28 mouse cellular contexts compared by ENCODE assay signal in genomic region chr5:37220575-37220974, GRCm38 (mm10). TPM values are rescaled to one million over a fixed set of nuclear protein-coding genes. Genes with fewer than 3 reads are reported as not detected.
A peak's percentile ranks its signal among the peaks of the same experiment; 100 is the strongest.
DNase-seq lines count a peak whose midpoint lies in the region; ATAC-seq lines count a peak whose summit lies in the region.
"Had no signal": no experiment of that assay in that cellular context is flagged by ENCODE, and none has a peak within 500 bp of the region (broad histone marks: within the 10 kb centered on the region; RNA-seq: fewer than 3 reads in every experiment).

No protein-coding gene starts in this region.

- H3K9me3 ChIP-seq in hindbrain, embryonic 10.5 days: no peaks in the 10 kb centered on the region
- no peaks in the 10 kb centered on the region for H3K9me3 ChIP-seq in hindbrain, embryonic 14.5 days (ENCODE audit: control insufficient read depth, low read length)
- no peaks in the 10 kb centered on the region for H3K9me3 ChIP-seq in midbrain, embryonic 12.5 days
- no peaks in the 10 kb centered on the region for H3K9me3 ChIP-seq in midbrain, embryonic 10.5 days (replicated peaks)
- no peaks in the 10 kb centered on the region for H3K9me3 ChIP-seq in neural tube, embryonic 13.5 days
- no peaks in the 10 kb centered on the region for H3K9me3 ChIP-seq in forebrain, embryonic 11.5 days (ENCODE audit: control insufficient read depth, low read length)
- H3K9me3 ChIP-seq: embryonic facial prominence, embryonic 12.5 days; forebrain, embryonic 15.5 days; heart, embryonic 12.5 days; limb, embryonic 10.5 days; limb, embryonic 15.5 days; liver, embryonic 13.5 days had no signal

- no peak overlapping the region for H3K4me2 ChIP-seq in hindbrain, embryonic 14.5 days (replicated peaks)
- no peak overlapping the region for H3K4me2 ChIP-seq in midbrain, embryonic 12.5 days (replicated peaks)
- H3K4me2 ChIP-seq in neural tube, embryonic 13.5 days: no peak overlapping the region
- H3K4me2 ChIP-seq in forebrain, embryonic 11.5 days (ENCODE audit: low read depth, low read length, severe bottlenecking): no peak overlapping the region
- H3K4me2 ChIP-seq: embryonic facial prominence, embryonic 12.5 days; forebrain, embryonic 15.5 days; heart, embryonic 12.5 days; limb, embryonic 15.5 days; liver, embryonic 13.5 days had no signal

- H3K27me3 ChIP-seq in hindbrain, embryonic 10.5 days (ENCODE audit: insufficient read depth, poor library complexity, severe bottlenecking): no peaks in the 10 kb centered on the region
- H3K27me3 ChIP-seq in hindbrain, embryonic 14.5 days (ENCODE audit: control insufficient read depth, insufficient read depth, low read length): no peaks in the 10 kb centered on the region
- no peaks in the 10 kb centered on the region for H3K27me3 ChIP-seq in midbrain, embryonic 12.5 days
- H3K27me3 ChIP-seq in midbrain, embryonic 10.5 days (ENCODE audit: low read depth, poor library complexity, severe bottlenecking): no peaks in the 10 kb centered on the region
- H3K27me3 ChIP-seq in neural tube, embryonic 13.5 days: no peaks in the 10 kb centered on the region
- no peaks in the 10 kb centered on the region for H3K27me3 ChIP-seq in forebrain, embryonic 11.5 days (ENCODE audit: control insufficient read depth, insufficient read depth, low read length)
- H3K27me3 ChIP-seq: embryonic facial prominence, embryonic 12.5 days; forebrain, embryonic 15.5 days; limb, embryonic 15.5 days; liver, embryonic 13.5 days had no signal

- no peak overlapping the region for H3K4me3 ChIP-seq in hindbrain, embryonic 10.5 days
- no peak overlapping the region for H3K4me3 ChIP-seq in hindbrain, embryonic 14.5 days (replicated peaks; ENCODE audit: low read length)
- no peak overlapping the region for H3K4me3 ChIP-seq in midbrain, embryonic 12.5 days
- no peak overlapping the region for H3K4me3 ChIP-seq in midbrain, embryonic 10.5 days
- H3K4me3 ChIP-seq in neural tube, embryonic 13.5 days: no peak overlapping the region
- no peak overlapping the region for H3K4me3 ChIP-seq in forebrain, embryonic 11.5 days (ENCODE audit: low read depth, low read length)
- H3K4me3 ChIP-seq: embryonic facial prominence, embryonic 12.5 days; forebrain, embryonic 15.5 days; heart, adult 2 months; heart, embryonic 12.5 days; limb, embryonic 10.5 days; limb, embryonic 15.5 days; liver, embryonic 13.5 days had no signal

- peaks cover 36% of the 10 kb centered on the region for H3K4me1 ChIP-seq in hindbrain, embryonic 10.5 days (replicated peaks)
- H3K4me1 ChIP-seq in hindbrain, embryonic 14.5 days (replicated peaks; ENCODE audit: control insufficient read depth, insufficient read depth, low read length): peaks cover 21% of the 10 kb centered on the region
- H3K4me1 ChIP-seq in midbrain, embryonic 12.5 days: peaks cover 4% of the 10 kb centered on the region
- H3K4me1 ChIP-seq in midbrain, embryonic 10.5 days: peaks cover 24% of the 10 kb centered on the region
- peaks cover 45% of the 10 kb centered on the region for H3K4me1 ChIP-seq in neural tube, embryonic 13.5 days (replicated peaks)
- no peaks in the 10 kb centered on the region for H3K4me1 ChIP-seq in forebrain, embryonic 11.5 days (replicated peaks; ENCODE audit: control insufficient read depth, insufficient read depth, low read length)
- H3K4me1 ChIP-seq: embryonic facial prominence, embryonic 12.5 days; forebrain, embryonic 15.5 days; limb, embryonic 15.5 days; liver, embryonic 13.5 days had no signal

- no peak overlapping the region for H3K9ac ChIP-seq in hindbrain, embryonic 14.5 days
- H3K9ac ChIP-seq in midbrain, embryonic 12.5 days (replicated peaks): no peak overlapping the region
- no peak overlapping the region for H3K9ac ChIP-seq in neural tube, embryonic 13.5 days
- H3K9ac ChIP-seq in forebrain, embryonic 11.5 days (ENCODE audit: low read length): no peak overlapping the region
- H3K9ac ChIP-seq: embryonic facial prominence, embryonic 12.5 days; forebrain, embryonic 15.5 days; heart, embryonic 12.5 days; limb, embryonic 15.5 days; liver, embryonic 13.5 days had no signal

- WGBS in hindbrain, embryonic 10.5 days: 89% methylated on average over 5 of the region's 5 CpGs
- 83% methylated on average over 5 of the region's 5 CpGs for WGBS in hindbrain, embryonic 14.5 days
- WGBS in midbrain, embryonic 12.5 days: 85% methylated on average over 5 of the region's 5 CpGs
- WGBS in midbrain, embryonic 10.5 days: 93% methylated on average over 5 of the region's 5 CpGs
- 81% methylated on average over 5 of the region's 5 CpGs for WGBS in neural tube, embryonic 13.5 days
- 84% methylated on average over 5 of the region's 5 CpGs for WGBS in forebrain, embryonic 11.5 days

- no peak for ATAC-seq in hindbrain, embryonic 14.5 days (ENCODE audit: low FRiP score)
- no peak for ATAC-seq in midbrain, embryonic 12.5 days (ENCODE audit: low FRiP score, low read depth)
- ATAC-seq in neural tube, embryonic 13.5 days (ENCODE audit: low read depth): no peak
- no peak for ATAC-seq in forebrain, embryonic 11.5 days (replicated peaks; ENCODE audit: low FRiP score)
- ATAC-seq: forebrain, embryonic 15.5 days; inflammation-experienced regulatory T-cells, adult 6 months had no signal

- H3K36me3 ChIP-seq in hindbrain, embryonic 10.5 days: no peaks in the 10 kb centered on the region
- no peaks in the 10 kb centered on the region for H3K36me3 ChIP-seq in hindbrain, embryonic 14.5 days (replicated peaks; ENCODE audit: control insufficient read depth, insufficient read depth)
- H3K36me3 ChIP-seq in midbrain, embryonic 12.5 days: no peaks in the 10 kb centered on the region
- no peaks in the 10 kb centered on the region for H3K36me3 ChIP-seq in midbrain, embryonic 10.5 days
- H3K36me3 ChIP-seq in neural tube, embryonic 13.5 days: no peaks in the 10 kb centered on the region
- no peaks in the 10 kb centered on the region for H3K36me3 ChIP-seq in forebrain, embryonic 11.5 days (ENCODE audit: control insufficient read depth, insufficient read depth, low read length)
- H3K36me3 ChIP-seq: embryonic facial prominence, embryonic 12.5 days; forebrain, embryonic 15.5 days; G1E; heart, embryonic 12.5 days; limb, embryonic 10.5 days; limb, embryonic 15.5 days; liver, embryonic 13.5 days had no signal

- no peak for DNase-seq in hindbrain, embryonic 10.5 days (ENCODE audit: low spot score)
- DNase-seq in hindbrain, embryonic 14.5 days (ENCODE audit: low spot score): no peak
- DNase-seq in midbrain, embryonic 10.5 days (ENCODE audit: low spot score): no peak
- DNase-seq in brain, adult 2 months (ENCODE audit: low read depth, low spot score): peak; percentile 78
- DNase-seq in adrenal gland, postnatal 25 days: no peak
- no peak for DNase-seq in forebrain, embryonic 11.5 days (ENCODE audit: low spot score)
- DNase-seq: adrenal gland, adult 8-10 months; cerebellum, adult 11 months; cerebellum, adult 9-10 months; embryo, embryonic 11 days; heart, adult 2 months; heart, postnatal 4 days; kidney, adult 11 months; kidney, postnatal 25 days; liver, embryonic 13.5 days; lung, adult 18-20 months; lung, postnatal 10 days had no signal

- H3K27ac ChIP-seq in hindbrain, embryonic 10.5 days: peak overlapping the region; percentile 59; the same call in 1 of the 2 replicates
- H3K27ac ChIP-seq in hindbrain, embryonic 14.5 days: no peak overlapping the region
- 0 out of 2 replicates have a peak overlapping the region, but pooled peaks have one; percentile 1 for H3K27ac ChIP-seq in midbrain, embryonic 12.5 days (replicated peaks)
- no peak overlapping the region for H3K27ac ChIP-seq in midbrain, embryonic 10.5 days (replicated peaks)
- peak overlapping the region; percentile 81 for H3K27ac ChIP-seq in neural tube, embryonic 13.5 days (replicated peaks)
- H3K27ac ChIP-seq in forebrain, embryonic 11.5 days (ENCODE audit: low read depth, low read length): no peak overlapping the region
- H3K27ac ChIP-seq: embryonic facial prominence, embryonic 12.5 days; forebrain, embryonic 15.5 days; heart, adult 2 months; limb, embryonic 10.5 days; limb, embryonic 15.5 days; liver, embryonic 13.5 days; macrophage had no signal

RNA-seq across cellular contexts. Expression of gene Crmp1, which starts 21.2 kb away (rescaled TPM):
- polyA plus RNA-seq in hindbrain, embryonic 10.5 days (2016; fragmentation: Nextera tagmentation; extraction: Ambion mirVana): 178 and 407 TPM in 2 replicates
- 907 and 1,000 TPM in 2 replicates for polyA plus RNA-seq in hindbrain, embryonic 14.5 days (2014; fragmentation: Nextera tagmentation; extraction: Ambion mirVana)
- polyA plus RNA-seq in midbrain, embryonic 12.5 days (2016; fragmentation: Nextera tagmentation; extraction: Ambion mirVana): 404 and 454 TPM in 2 replicates
- polyA plus RNA-seq in midbrain, embryonic 10.5 days (2016; fragmentation: Nextera tagmentation; extraction: Ambion mirVana): 142 and 235 TPM in 2 replicates
- polyA plus RNA-seq in neural tube, embryonic 13.5 days (2015; fragmentation: Nextera tagmentation; extraction: Ambion mirVana): 739 and 776 TPM in 2 replicates
- total RNA-seq in adrenal gland, postnatal 25 days (2021): 5.0 and 9.5 TPM in 2 replicates
- polyA plus RNA-seq in forebrain, embryonic 11.5 days (2014; fragmentation: Nextera tagmentation; extraction: Ambion mirVana): 241 and 272 TPM in 2 replicates
- total RNA-seq: G1E; megakaryocyte-erythroid progenitor cell, adult 5-6 weeks had no signal
- polyA plus RNA-seq: G1E, macrophage had no signal

Comparison
In these comparisons a context has a peak if more than half of its experiments do, and no peak if none do; other contexts are left out.
1. H3K27ac ChIP-seq: peak in hindbrain, embryonic 10.5 days (single experiment), midbrain, embryonic 12.5 days (single experiment) and neural tube, embryonic 13.5 days (single experiment); none in hindbrain, embryonic 14.5 days (single experiment), midbrain, embryonic 10.5 days (single experiment) and forebrain, embryonic 11.5 days (single experiment).